Mouse (Mus musculus): ENCODE measurements around the gene Hagh.

Gene Hagh

DNA sequence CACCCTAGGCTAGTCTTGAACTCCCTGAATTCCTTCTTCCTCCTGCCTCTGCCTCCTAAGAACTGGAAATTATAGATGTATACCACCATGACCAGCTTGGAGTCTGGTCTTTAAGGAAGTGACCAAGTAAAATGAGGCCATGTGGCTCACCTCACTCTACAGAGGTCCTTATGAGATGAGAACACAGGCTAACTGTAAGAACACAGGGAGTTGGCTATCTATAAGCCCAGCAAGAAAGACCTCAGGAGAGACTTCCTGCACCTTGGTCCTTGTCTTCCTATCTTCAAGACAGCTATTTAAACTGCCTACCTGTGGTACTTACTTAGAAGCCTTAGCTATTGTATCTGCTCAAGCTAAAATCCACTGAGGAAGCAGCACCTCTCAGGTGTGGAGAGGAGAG, 74.0 kb downstream of the Hagh start:
- DNase-seq: no peak

All from retina, postnatal 1 day (tissue).